Mouse (Mus musculus): Measurements from ENCODE around the gene Polrmt.
A peak's percentile ranks its signal among the peaks of the same experiment; 100 is the strongest.

- no peak for TF ChIP-seq POLR2A (IDR thresholded peaks at IDR 0.05; ENCODE audit: extremely low read depth, insufficient read depth, low read length)
- TF ChIP-seq CTCF (IDR thresholded peaks at IDR 0.05; ENCODE audit: low read depth, low read length), result peak; percentile 88
Observed at GRCm38 (mm10) chr10:79712499-79713126, 33.8 kb downstream of the Polrmt start.
